ENCODE assay signal across 8 mouse cellular contexts in the genomic region with DNA sequence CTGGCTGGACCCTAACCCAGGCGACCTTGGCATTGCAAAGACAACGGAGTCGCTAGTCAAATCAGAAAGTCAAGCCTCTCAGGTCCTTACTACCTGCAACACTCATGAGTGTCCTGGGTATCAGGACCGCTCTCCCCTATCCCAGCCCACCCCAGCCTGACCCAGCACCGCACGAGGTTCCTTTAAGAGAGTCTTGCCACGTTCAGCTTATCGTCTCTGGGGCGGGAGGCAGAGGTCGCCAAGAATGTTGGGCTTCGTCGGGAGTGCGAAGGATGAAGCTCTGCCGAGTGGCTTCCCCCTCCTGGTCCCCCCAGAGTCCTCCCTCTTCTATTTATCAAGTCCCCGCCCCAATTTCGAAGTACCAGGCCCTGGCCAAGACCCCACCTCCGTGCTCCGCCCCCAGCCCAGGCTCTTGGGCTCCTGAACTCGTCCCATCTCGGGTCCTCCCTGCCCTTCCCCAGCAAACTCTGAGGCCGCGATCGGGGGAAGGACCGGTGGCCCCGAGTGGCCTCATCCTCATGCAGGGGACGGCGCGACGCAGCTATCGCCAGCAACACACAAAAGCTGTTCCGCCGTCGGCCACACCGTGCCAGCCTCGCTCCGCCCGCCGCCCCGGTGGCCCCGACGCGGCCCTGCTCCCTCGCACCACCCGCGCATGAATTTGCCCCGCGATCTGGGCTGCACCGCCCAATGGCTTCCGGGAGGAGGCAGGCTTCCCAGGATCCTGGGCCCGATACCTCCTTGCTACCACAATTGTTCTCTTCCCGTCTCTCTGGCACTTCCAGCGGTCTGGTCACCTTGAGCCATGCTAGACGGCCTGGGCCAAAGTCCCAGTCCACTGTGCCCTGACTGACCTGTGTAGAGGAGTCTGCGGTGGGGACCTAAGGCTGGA. TPM values are rescaled to one million over a fixed set of nuclear protein-coding genes. Genes with fewer than 3 reads are reported as not detected.
DNase-seq lines count a peak whose midpoint lies in the region; ATAC-seq and TF ChIP-seq lines count a peak whose summit lies in the region.

No protein-coding gene starts in this region.

- peak overlapping the region; percentile 44 for H3K4me2 ChIP-seq in midbrain, embryonic 11.5 days

- 9% methylated on average over 54 of the region's 54 CpGs for WGBS in thymus, adult 2 months
- 2% methylated on average over 52 of the region's 54 CpGs for WGBS in midbrain, embryonic 11.5 days

- H3K9ac ChIP-seq in midbrain, embryonic 11.5 days (ENCODE audit: low read length) = peak overlapping the region; percentile 32; the same call in 1 of the 2 replicates

- TF ChIP-seq CTCF in thymus, adult 2 months (IDR thresholded peaks at IDR 0.05; ENCODE audit: borderline replicate concordance, control insufficient read depth, extremely low read depth, insufficient read depth, low read length, poor library complexity) = 0 out of 2 replicates have a peak, but pooled peaks have one; percentile 26

- no peak for TF ChIP-seq POLR2A in thymus, adult 2 months (IDR thresholded peaks at IDR 0.05; ENCODE audit: control insufficient read depth, extremely low read depth, insufficient read depth, low read length, poor library complexity)

- H3K36me3 ChIP-seq in thymus, adult 2 months (ENCODE audit: control insufficient read depth, insufficient read depth, low read length) = no peaks in the 10 kb centered on the region
- no peaks in the 10 kb centered on the region for H3K36me3 ChIP-seq in midbrain, embryonic 11.5 days (ENCODE audit: control insufficient read depth, insufficient read depth, low read length)

- no peak overlapping the region for H3K27ac ChIP-seq in thymus, adult 2 months (ENCODE audit: control insufficient read depth, insufficient read depth, low read length)
- no peak overlapping the region for H3K27ac ChIP-seq in midbrain, embryonic 11.5 days (ENCODE audit: low read depth, low read length)

- peak; percentile 72 for ATAC-seq in midbrain, embryonic 11.5 days (ENCODE audit: low FRiP score)

- H3K9me3 ChIP-seq in midbrain, embryonic 11.5 days (ENCODE audit: control insufficient read depth, low read length) = no peaks in the 10 kb centered on the region

- no peak overlapping the region for H3K4me3 ChIP-seq in thymus, adult 2 months (ENCODE audit: control insufficient read depth, insufficient read depth, low read length)
- peak overlapping the region; percentile 28 for H3K4me3 ChIP-seq in midbrain, embryonic 11.5 days (ENCODE audit: low read depth, low read length)

- H3K27me3 ChIP-seq in thymus, adult 2 months (ENCODE audit: control insufficient read depth, insufficient read depth, low read length) = peaks cover 6% of the 10 kb centered on the region; the same call in 1 of the 2 replicates
- H3K27me3 ChIP-seq in midbrain, embryonic 11.5 days (ENCODE audit: control insufficient read depth, insufficient read depth, low read length) = peaks cover 36% of the 10 kb centered on the region

- DNase-seq in adrenal gland, adult 18-20 months (ENCODE audit: low spot score in 2 of 2) = peak; percentile 32 to 41
- DNase-seq in adrenal gland, postnatal 4 days (ENCODE audit: low spot score in 2 of 2) = no peak
- no peak for DNase-seq in thymus, adult 2 months
- DNase-seq in thymus, adult 18-20 months = no peak
- DNase-seq in heart, postnatal 4 days = peak; percentile 52
- DNase-seq in kidney, postnatal 4 days = peak; percentile 58 to 71
- peak; percentile 94 for DNase-seq in midbrain, embryonic 11.5 days (ENCODE audit: low spot score, missing footprints)
- DNase-seq in yolk sac, embryonic 10.5 days (ENCODE audit: low spot score) = no peak

- H3K4me1 ChIP-seq in thymus, adult 2 months (replicated peaks; ENCODE audit: control insufficient read depth, insufficient read depth, low read length) = no peaks in the 10 kb centered on the region
- peaks cover 6% of the 10 kb centered on the region for H3K4me1 ChIP-seq in midbrain, embryonic 11.5 days (ENCODE audit: control insufficient read depth, insufficient read depth, low read length)

RNA-seq across cellular contexts. Expression of a gene that starts 1.1 kb away (rescaled TPM):
- total RNA-seq in adrenal gland, adult 18-20 months (2021) = 10 to 100 TPM in 1 of 2 experiments, 1 to 10 TPM in 1; 8.6 to 19.4 TPM
- total RNA-seq in adrenal gland, postnatal 4 days (2021) = 1 to 10 TPM; 3.6 to 4.2 TPM
- 7.9 and 11.1 TPM in 2 replicates for polyA plus RNA-seq in thymus, adult 2 months (2012; rRNA removed)
- total RNA-seq in heart, postnatal 4 days (2021) = under 1 TPM; 0.38 to 0.45 TPM
- 0.31 and 0.66 TPM in 2 replicates for polyA plus RNA-seq in midbrain, embryonic 11.5 days (2014; fragmentation: Nextera tagmentation; extraction: Ambion mirVana)

RNA-seq across cellular contexts. Expression of a gene that starts 30.2 kb away (rescaled TPM):
- 10 to 100 TPM; 17.7 to 20.0 TPM for total RNA-seq in adrenal gland, adult 18-20 months (2021)
- total RNA-seq in adrenal gland, postnatal 4 days (2021) = 10 to 100 TPM; 22.0 to 23.4 TPM
- polyA plus RNA-seq in thymus, adult 2 months (2012; rRNA removed) = 2.4 TPM in 2 replicates
- total RNA-seq in heart, postnatal 4 days (2021) = 1 to 10 TPM; 6.9 TPM
- 15.2 and 17.3 TPM in 2 replicates for polyA plus RNA-seq in midbrain, embryonic 11.5 days (2014; fragmentation: Nextera tagmentation; extraction: Ambion mirVana)

Comparison
In these comparisons a context has a peak if more than half of its experiments do, and no peak if none do; other contexts are left out.
1. DNase-seq: peak in adrenal gland, adult 18-20 months (2 of 2), heart, postnatal 4 days (single experiment), kidney, postnatal 4 days (2 of 2) and midbrain, embryonic 11.5 days (single experiment); none in adrenal gland, postnatal 4 days (0 of 2), thymus, adult 2 months (single experiment), thymus, adult 18-20 months (0 of 2) and yolk sac, embryonic 10.5 days (single experiment).